Mouse (Mus musculus): Measurements from ENCODE around the gene Xrcc6. TPM values are rescaled to one million over a fixed set of nuclear protein-coding genes. Genes with fewer than 3 reads are reported as not detected.
A peak's percentile ranks its signal among the peaks of the same experiment; 100 is the strongest.

Xrcc6 gene
- polyA plus RNA-seq, 1 experiment from 2014 or later = 89.4 TPM

GRCm38 (mm10) chr15:81980321-81980720 lies 7.3 kb upstream of the Xrcc6 start, which contains the start of gene 1700029P11Rik:
TSS of gene 1700029P11Rik (plus strand) at chr15:81980540.
- ATAC-seq (ENCODE audit: low FRiP score, low TSS enrichment) = no peak
- Histone ChIP-seq H3K9me3 (ENCODE audit: low read length) (no peaks in the 10 kb centered on the region), H3K27me3 (ENCODE audit: insufficient read depth, low read length) (no peaks in the 10 kb centered on the region), H3K9ac (replicated peaks; ENCODE audit: low read length) (no peak within 1 kb of the TSS), H3K4me1 (ENCODE audit: insufficient read depth, low read length) (no peaks in the 10 kb centered on the region), H3K4me2 (replicated peaks; ENCODE audit: low read depth, low read length) (no peak within 1 kb of the TSS), H3K36me3 (ENCODE audit: insufficient read depth, low read length) (no peaks in the 10 kb centered on the region), H3K27ac (ENCODE audit: low read length) (no peak within 1 kb of the TSS), H3K4me3 (ENCODE audit: low read length) (no peak within 1 kb of the TSS)
- 96% methylated on average over 21 of the region's 23 CpGs for WGBS

GRCm38 (mm10) chr15:81982173-81982572 lies 5.5 kb upstream of the Xrcc6 start:
- H3K4me1 ChIP-seq (ENCODE audit: insufficient read depth, low read length) = no peaks in the 10 kb centered on the region
- H3K9ac ChIP-seq (replicated peaks; ENCODE audit: low read length) = no peak overlapping the region
- WGBS = 55% methylated on average over 1 of the region's 1 CpGs
- no peak for ATAC-seq (ENCODE audit: low FRiP score, low TSS enrichment)
- H3K27me3 ChIP-seq (ENCODE audit: insufficient read depth, low read length) = no peaks in the 10 kb centered on the region
- H3K4me3 ChIP-seq (ENCODE audit: low read length) = no peak overlapping the region
- no peak overlapping the region for H3K4me2 ChIP-seq (replicated peaks; ENCODE audit: low read depth, low read length)
- H3K36me3 ChIP-seq (ENCODE audit: insufficient read depth, low read length) = no peaks in the 10 kb centered on the region
- no peaks in the 10 kb centered on the region for H3K9me3 ChIP-seq (ENCODE audit: low read length)
- no peak overlapping the region for H3K27ac ChIP-seq (ENCODE audit: low read length)

GRCm38 (mm10) chr15:81985267-81986161 lies 2.1 kb upstream of the Xrcc6 start:
- Histone ChIP-seq H3K4me3 (ENCODE audit: low read length) (no peak overlapping the region), H3K4me2 (replicated peaks; ENCODE audit: low read depth, low read length) (no peak overlapping the region), H3K4me1 (ENCODE audit: insufficient read depth, low read length) (no peaks in the 10 kb centered on the region), H3K27ac (ENCODE audit: low read length) (no peak overlapping the region), H3K9me3 (ENCODE audit: low read length) (no peaks in the 10 kb centered on the region), H3K9ac (replicated peaks; ENCODE audit: low read length) (no peak overlapping the region), H3K27me3 (ENCODE audit: insufficient read depth, low read length) (no peaks in the 10 kb centered on the region), H3K36me3 (ENCODE audit: insufficient read depth, low read length) (no peaks in the 10 kb centered on the region)
- WGBS = 58% methylated on average over 2 of the region's 2 CpGs
- ATAC-seq (ENCODE audit: low FRiP score, low TSS enrichment) = no peak

- peak overlapping the region; percentile 20; the same call in 1 of the 2 replicates for H3K27ac ChIP-seq (ENCODE audit: low read length)
These were observed 1.9 kb downstream of the Xrcc6 start for GRCm38 (mm10) chr15:81989371-81990062.

GRCm38 (mm10) chr15:81990549-81990948 lies 2.9 kb downstream of the Xrcc6 start:
- H3K27me3 ChIP-seq (ENCODE audit: insufficient read depth, low read length) = no peaks in the 10 kb centered on the region
- no peaks in the 10 kb centered on the region for H3K4me1 ChIP-seq (ENCODE audit: insufficient read depth, low read length)
- no peak overlapping the region for H3K27ac ChIP-seq (ENCODE audit: low read length)
- no peaks in the 10 kb centered on the region for H3K9me3 ChIP-seq (ENCODE audit: low read length)
- H3K36me3 ChIP-seq (ENCODE audit: insufficient read depth, low read length) = peaks cover 9% of the 10 kb centered on the region; the same call in 1 of the 2 replicates
- H3K4me2 ChIP-seq (replicated peaks; ENCODE audit: low read depth, low read length) = no peak overlapping the region
- no peak overlapping the region for H3K4me3 ChIP-seq (ENCODE audit: low read length)
- 43% methylated on average over 7 of the region's 7 CpGs for WGBS
- ATAC-seq (ENCODE audit: low FRiP score, low TSS enrichment) = no peak
- H3K9ac ChIP-seq (replicated peaks; ENCODE audit: low read length) = no peak overlapping the region

More at GRCm38 (mm10) chr15:81989371-81990062, 1.9 kb downstream of the Xrcc6 start:
- H3K27me3 ChIP-seq (ENCODE audit: insufficient read depth, low read length) = no peaks in the 10 kb centered on the region
- 40% methylated on average over 11 of the region's 11 CpGs for WGBS
- no peak overlapping the region for H3K4me2 ChIP-seq (replicated peaks; ENCODE audit: low read depth, low read length)
- no peaks in the 10 kb centered on the region for H3K9me3 ChIP-seq (ENCODE audit: low read length)
- H3K9ac ChIP-seq (replicated peaks; ENCODE audit: low read length) = 0 out of 2 replicates have a peak overlapping the region, but pooled peaks have one; percentile 8
- no peaks in the 10 kb centered on the region for H3K4me1 ChIP-seq (ENCODE audit: insufficient read depth, low read length)
- H3K4me3 ChIP-seq (ENCODE audit: low read length) = no peak overlapping the region
- peaks cover 6% of the 10 kb centered on the region; the same call in 1 of the 2 replicates for H3K36me3 ChIP-seq (ENCODE audit: insufficient read depth, low read length)
- peak; percentile 62 for ATAC-seq (ENCODE audit: low FRiP score, low TSS enrichment)

GRCm38 (mm10) chr15:81993992-81994391 lies 6.4 kb downstream of the Xrcc6 start:
- 62% methylated on average over 6 of the region's 6 CpGs for WGBS
- ATAC-seq (ENCODE audit: low FRiP score, low TSS enrichment) = no peak
- H3K36me3 ChIP-seq (ENCODE audit: insufficient read depth, low read length) = peaks cover 23% of the 10 kb centered on the region

GRCm38 (mm10) chr15:82004257-82004656 lies 16.6 kb downstream of the Xrcc6 start:
- ATAC-seq (ENCODE audit: low FRiP score, low TSS enrichment) = no peak
- Histone ChIP-seq H3K4me1 (ENCODE audit: insufficient read depth, low read length) (no peaks in the 10 kb centered on the region), H3K4me3 (ENCODE audit: low read length) (no peak overlapping the region), H3K36me3 (ENCODE audit: insufficient read depth, low read length) (peaks cover 15% of the 10 kb centered on the region; the same call in 1 of the 2 replicates), H3K27me3 (ENCODE audit: insufficient read depth, low read length) (no peaks in the 10 kb centered on the region), H3K9me3 (ENCODE audit: low read length) (no peaks in the 10 kb centered on the region), H3K27ac (ENCODE audit: low read length) (no peak overlapping the region), H3K4me2 (replicated peaks; ENCODE audit: low read depth, low read length) (no peak overlapping the region), H3K9ac (replicated peaks; ENCODE audit: low read length) (no peak overlapping the region)
- whole genome bisulfite sequencing = 81% methylated on average over 8 of the region's 8 CpGs

More at GRCm38 (mm10) chr15:81993992-81994391, 6.4 kb downstream of the Xrcc6 start:
- Histone ChIP-seq H3K4me3 (ENCODE audit: low read length) (no peak overlapping the region), H3K27ac (ENCODE audit: low read length) (no peak overlapping the region), H3K4me2 (replicated peaks; ENCODE audit: low read depth, low read length) (no peak overlapping the region), H3K27me3 (ENCODE audit: insufficient read depth, low read length) (no peaks in the 10 kb centered on the region), H3K9me3 (ENCODE audit: low read length) (no peaks in the 10 kb centered on the region), H3K4me1 (ENCODE audit: insufficient read depth, low read length) (no peaks in the 10 kb centered on the region), H3K9ac (replicated peaks; ENCODE audit: low read length) (no peak overlapping the region)

GRCm38 (mm10) chr15:82011947-82012346 lies 24.3 kb downstream of the Xrcc6 start:
- Histone ChIP-seq H3K27me3 (ENCODE audit: insufficient read depth, low read length) (no peaks in the 10 kb centered on the region), H3K36me3 (ENCODE audit: insufficient read depth, low read length) (no peaks in the 10 kb centered on the region), H3K27ac (ENCODE audit: low read length) (no peak overlapping the region), H3K9me3 (ENCODE audit: low read length) (no peaks in the 10 kb centered on the region), H3K4me2 (replicated peaks; ENCODE audit: low read depth, low read length) (no peak overlapping the region), H3K9ac (replicated peaks; ENCODE audit: low read length) (no peak overlapping the region), H3K4me1 (ENCODE audit: insufficient read depth, low read length) (peaks cover 18% of the 10 kb centered on the region), H3K4me3 (ENCODE audit: low read length) (no peak overlapping the region)
- no peak for ATAC-seq (ENCODE audit: low FRiP score, low TSS enrichment)
- 87% methylated on average over 6 of the region's 6 CpGs for WGBS

GRCm38 (mm10) chr15:82014745-82015391 lies 27.2 kb downstream of the Xrcc6 start:
- ATAC-seq (ENCODE audit: low FRiP score, low TSS enrichment) = no peak
- H3K9ac ChIP-seq (replicated peaks; ENCODE audit: low read length) = peak overlapping the region; percentile 75
- peaks cover 6% of the 10 kb centered on the region; the same call in 1 of the 2 replicates for H3K36me3 ChIP-seq (ENCODE audit: insufficient read depth, low read length)
- peaks cover 20% of the 10 kb centered on the region for H3K4me1 ChIP-seq (ENCODE audit: insufficient read depth, low read length)
- H3K27me3 ChIP-seq (ENCODE audit: insufficient read depth, low read length) = no peaks in the 10 kb centered on the region
- H3K4me3 ChIP-seq (ENCODE audit: low read length) = peak overlapping the region; percentile 65
- WGBS = 15% methylated on average over 9 of the region's 9 CpGs
- peak overlapping the region; percentile 93 for H3K4me2 ChIP-seq (replicated peaks; ENCODE audit: low read depth, low read length)
- H3K9me3 ChIP-seq (ENCODE audit: low read length) = no peaks in the 10 kb centered on the region
- peak overlapping the region; percentile 24 for H3K27ac ChIP-seq (ENCODE audit: low read length)
